Mouse (Mus musculus) heart, postnatal 0 days (tissue): ENCODE measurements around the gene Msl2.

Experiments
- CTCF ChIP-seq: IDR thresholded peaks from 2 replicates; pipeline ENCODE4 v1.5.1; 2016; ENCODE audit warnings: antibody characterized with exemption, control low read depth, low read depth
- EP300 ChIP-seq: IDR thresholded peaks from 2 replicates; pipeline ENCODE4 v1.6.1; 2016; ENCODE audit warnings: antibody characterized with exemption, low read depth

- TF ChIP-seq CTCF, result no peak
- TF ChIP-seq EP300, result no peak
Measured at GRCm38 (mm10) chr9:101072506-101072905, 1.4 kb upstream of the Msl2 start.
